Mouse (Mus musculus) embryonic fibroblast, embryonic 13.5 days (primary cell): ENCODE measurements around the gene Il2rb. TPM values are rescaled to one million over a fixed set of nuclear protein-coding genes. Genes with fewer than 3 reads are reported as not detected.

Experiments used
- H3K27ac ChIP-seq: 2 replicates; pipeline ENCODE4 v1.5.1; 2012; ENCODE audit warnings: low read length, control low read depth, inconsistent platforms; ENCODE audit not compliant: insufficient read depth
- H3K4me1 ChIP-seq: 2 replicates; pipeline ENCODE4 v1.6.1; 2011; ENCODE audit warnings: low read length; ENCODE audit not compliant: control insufficient read depth, insufficient read depth
- H3K4me3 ChIP-seq: 2 replicates; pipeline ENCODE4 v1.5.1; 2011; ENCODE audit warnings: mild to moderate bottlenecking, control low read depth, low read length; ENCODE audit not compliant: insufficient read depth
- CTCF ChIP-seq: IDR thresholded peaks from 2 replicates; pipeline ENCODE4 v1.5.1; 2011; ENCODE audit warnings: mild to moderate bottlenecking, control low read depth, low read length, moderate library complexity, borderline replicate concordance; ENCODE audit not compliant: insufficient read depth
- POLR2A ChIP-seq: IDR thresholded peaks from 2 replicates; pipeline ENCODE4 v1.6.1; 2011; ENCODE audit warnings: low read depth, mild to moderate bottlenecking, control low read depth, low read length, moderate library complexity
- polyA plus RNA-seq: library from polyadenylated mRNA; stranded (reverse); fragments of >200 nt; gene quantifications from 2 replicates; pipeline ENCODE4 v1.2.4, GENCODE M21; 2011; ENCODE audit warnings: low read depth; ENCODE audit not compliant: missing spikeins, insufficient read length

The Il2rb gene
- polyA plus RNA-seq, 1 experiment: not detected

GRCm38 (mm10) chr15:78509297-78509899, 14.3 kb upstream of the Il2rb start:
- no peak for TF ChIP-seq POLR2A
- no peak for TF ChIP-seq CTCF
- no peak overlapping the region for H3K27ac ChIP-seq
- no peak overlapping the region for H3K4me3 ChIP-seq
- H3K4me1 ChIP-seq: no peaks in the 10 kb centered on the region

GRCm38 (mm10) chr15:78508443-78508842, 13.4 kb upstream of the Il2rb start:
- TF ChIP-seq CTCF (no peak), POLR2A (no peak)
- no peak overlapping the region for H3K27ac ChIP-seq
- H3K4me1 ChIP-seq: no peaks in the 10 kb centered on the region
- H3K4me3 ChIP-seq: no peak overlapping the region

- Histone ChIP-seq H3K4me3 (no peak overlapping the region), H3K27ac (no peak overlapping the region), H3K4me1 (no peaks in the 10 kb centered on the region)
- TF ChIP-seq CTCF (no peak), POLR2A (no peak)
These were observed 10.5 kb upstream of the Il2rb start for GRCm38 (mm10) chr15:78505541-78505940.

GRCm38 (mm10) chr15:78504816-78505215, 9.7 kb upstream of the Il2rb start:
- Histone ChIP-seq H3K4me1 (no peaks in the 10 kb centered on the region), H3K4me3 (no peak overlapping the region), H3K27ac (no peak overlapping the region)
- TF ChIP-seq POLR2A: no peak
- TF ChIP-seq CTCF: no peak

- TF ChIP-seq CTCF (no peak), POLR2A (no peak)
- no peaks in the 10 kb centered on the region for H3K4me1 ChIP-seq
- H3K4me3 ChIP-seq: no peak overlapping the region
These were observed 8.9 kb upstream of the Il2rb start for GRCm38 (mm10) chr15:78504013-78504412.

GRCm38 (mm10) chr15:78502437-78503132, 7.5 kb upstream of the Il2rb start:
- H3K4me3 ChIP-seq: no peak overlapping the region
- no peaks in the 10 kb centered on the region for H3K4me1 ChIP-seq
- TF ChIP-seq POLR2A (no peak), CTCF (no peak)
- no peak overlapping the region for H3K27ac ChIP-seq

More at GRCm38 (mm10) chr15:78504013-78504412, 8.9 kb upstream of the Il2rb start:
- H3K27ac ChIP-seq: no peak overlapping the region

GRCm38 (mm10) chr15:78493401-78494010, 1.6 kb downstream of the Il2rb start:
- Histone ChIP-seq H3K4me1 (no peaks in the 10 kb centered on the region), H3K4me3 (no peak overlapping the region), H3K27ac (no peak overlapping the region)
- no peak for TF ChIP-seq POLR2A
- no peak for TF ChIP-seq CTCF

- TF ChIP-seq POLR2A: no peak
- H3K27ac ChIP-seq: no peak overlapping the region
- H3K4me1 ChIP-seq: no peaks in the 10 kb centered on the region
- no peak overlapping the region for H3K4me3 ChIP-seq
These were observed 3.8 kb downstream of the Il2rb start for GRCm38 (mm10) chr15:78491301-78491700.

GRCm38 (mm10) chr15:78489906-78490305, 5.2 kb downstream of the Il2rb start:
- no peak overlapping the region for H3K27ac ChIP-seq
- TF ChIP-seq POLR2A (no peak), CTCF (no peak)
- H3K4me1 ChIP-seq: no peaks in the 10 kb centered on the region
- H3K4me3 ChIP-seq: no peak overlapping the region

GRCm38 (mm10) chr15:78489248-78489647, 5.8 kb downstream of the Il2rb start:
- H3K4me1 ChIP-seq: no peaks in the 10 kb centered on the region
- H3K4me3 ChIP-seq: no peak overlapping the region
- TF ChIP-seq CTCF: no peak
- TF ChIP-seq POLR2A: no peak
- H3K27ac ChIP-seq: no peak overlapping the region
